Mouse (Mus musculus) hindbrain, embryonic 16.5 days (tissue): Measurements from ENCODE around the gene Gm11084. TPM values are rescaled to one million over a fixed set of nuclear protein-coding genes. Genes with fewer than 3 reads are reported as not detected.

Experiments used
- ATAC-seq: fragments of 200-750 bp; cut with Nextera tagmentation; 2 replicates; pipeline ENCODE4 v1.8.0; 2017; ENCODE audit warnings: moderate TSS enrichment, moderate library complexity
- H3K27ac ChIP-seq: fragments of 300-500 bp; sonication (generic); 2 replicates; pipeline ENCODE4 v1.5.1; 2014; ENCODE audit warnings: low read depth, mild to moderate bottlenecking, control low read depth, low read length, moderate library complexity
- H3K27me3 ChIP-seq: fragments of 300-500 bp; sonication (generic); replicated peaks from 2 replicates; pipeline ENCODE4 v1.6.1; 2014; ENCODE audit warnings: low read length; ENCODE audit not compliant: control insufficient read depth, insufficient read depth
- H3K36me3 ChIP-seq: fragments of 300-500 bp; sonication (generic); 2 replicates; pipeline ENCODE4 v1.6.1; 2014; ENCODE audit warnings: mild to moderate bottlenecking, low read length, moderate library complexity, mixed read lengths; ENCODE audit not compliant: control insufficient read depth, insufficient read depth
- H3K4me1 ChIP-seq: fragments of 300-500 bp; sonication (generic); 2 replicates; pipeline ENCODE4 v1.6.1; 2014; ENCODE audit warnings: low read depth, low read length; ENCODE audit not compliant: control insufficient read depth, insufficient read depth
- H3K4me2 ChIP-seq: fragments of 300-500 bp; sonication (generic); 2 replicates; pipeline ENCODE4 v1.6.1; 2014; ENCODE audit warnings: mild to moderate bottlenecking, low read length, control low read depth, moderate library complexity
- H3K4me3 ChIP-seq: fragments of 300-500 bp; sonication (generic); 2 replicates; pipeline ENCODE4 v1.5.1; 2014; ENCODE audit warnings: mild to moderate bottlenecking, low read length, control low read depth, moderate library complexity
- H3K9ac ChIP-seq: fragments of 300-500 bp; sonication (generic); 2 replicates; pipeline ENCODE4 v1.6.1; 2014; ENCODE audit warnings: low read depth, mild to moderate bottlenecking, control low read depth, low read length, moderate library complexity
- H3K9me3 ChIP-seq: fragments of 300-500 bp; sonication (generic); 2 replicates; pipeline ENCODE4 v1.6.1; 2014; ENCODE audit warnings: mild to moderate bottlenecking, low read length, moderate library complexity; ENCODE audit not compliant: control insufficient read depth
- WGBS: fragments of 180-500 bp; shearing (Covaris S2); extraction: QIAGEN DNeasy Blood & Tissue Kit; methylation state at CpG from one replicate; pipeline ENCODE4 v1.1.7; 2014; 5-methylcytosine and 5-hydroxymethylcytosine counted together
- polyA plus RNA-seq: library from polyadenylated mRNA; unstranded; fragments of >200 nt; fragmentation: Nextera tagmentation; extraction: Ambion mirVana; gene quantifications from 2 replicates; pipeline ENCODE4 v1.2.1, GENCODE M21; 2015

The Gm11084 gene
- polyA plus RNA-seq, 1 experiment from 2014 or later, result not detected

DNA sequence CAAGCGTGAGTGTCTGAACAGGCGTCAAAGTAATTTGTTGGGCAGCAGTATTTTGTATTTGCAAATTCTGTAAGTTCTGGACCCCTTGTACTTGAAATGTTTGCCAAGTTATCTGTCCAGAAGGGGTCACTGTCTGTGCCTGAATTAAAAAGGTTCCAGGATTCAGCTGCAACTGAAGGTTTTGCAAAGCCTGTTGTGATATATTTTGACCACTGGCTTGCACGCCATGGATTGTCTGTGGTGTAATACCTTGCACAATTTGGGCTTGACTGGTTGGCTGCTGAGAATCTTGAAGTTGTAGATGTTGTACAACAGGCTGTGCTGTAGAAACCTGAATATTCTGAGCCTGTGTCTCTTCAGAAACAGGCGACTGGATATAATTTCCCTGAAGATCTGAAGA is 16.2 kb downstream of the Gm11084 start:
- Histone ChIP-seq H3K36me3 (peaks cover 12% of the 10 kb centered on the region), H3K9ac (no peak overlapping the region), H3K4me3 (no peak overlapping the region), H3K27me3 (no peaks in the 10 kb centered on the region), H3K27ac (no peak overlapping the region), H3K4me1 (no peaks in the 10 kb centered on the region), H3K4me2 (no peak overlapping the region), H3K9me3 (no peaks in the 10 kb centered on the region)
- ATAC-seq, result no peak
- 93% methylated on average over 4 of the region's 4 CpGs for WGBS

DNA sequence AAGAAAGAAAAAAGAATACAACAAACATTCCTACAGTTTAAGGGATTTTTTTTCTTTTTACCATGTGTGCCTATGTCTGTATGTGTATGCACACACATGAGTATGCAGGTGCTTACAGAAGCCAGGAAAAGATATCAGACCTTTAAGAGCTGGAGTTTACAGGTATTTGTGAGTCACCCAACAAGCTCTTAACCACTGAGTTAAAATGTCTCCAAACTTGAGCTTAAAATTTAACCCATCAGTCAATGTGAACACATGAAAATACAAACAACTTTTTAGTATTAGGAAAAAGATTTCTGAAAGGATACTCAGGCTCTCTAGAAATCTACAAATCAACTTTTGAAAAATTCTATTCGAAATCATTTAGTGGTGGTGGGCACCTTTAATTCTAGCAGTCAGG is 18.0 kb downstream of the Gm11084 start:
- Histone ChIP-seq H3K4me1 (no peaks in the 10 kb centered on the region), H3K9me3 (no peaks in the 10 kb centered on the region), H3K27ac (no peak overlapping the region), H3K4me2 (no peak overlapping the region), H3K9ac (no peak overlapping the region), H3K27me3 (no peaks in the 10 kb centered on the region), H3K36me3 (peaks cover 12% of the 10 kb centered on the region), H3K4me3 (no peak overlapping the region)
- ATAC-seq, result no peak
- 98% methylated on average over 1 of the region's 1 CpGs for WGBS

DNA sequence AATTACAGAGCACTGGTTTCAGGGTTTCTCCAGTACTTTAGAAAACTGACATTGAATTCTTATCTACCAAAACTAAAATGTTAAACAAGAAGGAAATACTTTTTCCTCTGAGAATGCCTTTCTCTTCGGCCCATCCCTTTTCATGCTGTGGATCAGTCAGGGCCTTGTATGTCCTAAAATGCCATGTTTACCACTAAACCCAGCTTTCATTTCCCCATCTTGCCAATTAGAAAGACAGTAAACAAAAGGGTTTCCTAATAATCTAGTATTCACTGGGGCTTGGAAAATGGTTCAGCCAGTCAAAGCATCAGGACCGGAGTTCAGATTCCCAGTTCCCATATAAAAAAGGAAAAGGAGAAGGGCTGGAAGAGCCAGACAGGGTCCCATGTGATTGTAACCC is 21.1 kb downstream of the Gm11084 start:
- Histone ChIP-seq H3K4me2 (no peak overlapping the region), H3K27me3 (no peaks in the 10 kb centered on the region), H3K9ac (no peak overlapping the region), H3K4me3 (no peak overlapping the region), H3K4me1 (no peaks in the 10 kb centered on the region), H3K27ac (no peak overlapping the region), H3K9me3 (no peaks in the 10 kb centered on the region), H3K36me3 (peaks cover 7% of the 10 kb centered on the region)
- 81% methylated on average over 2 of the region's 2 CpGs for WGBS
- ATAC-seq, result no peak

DNA sequence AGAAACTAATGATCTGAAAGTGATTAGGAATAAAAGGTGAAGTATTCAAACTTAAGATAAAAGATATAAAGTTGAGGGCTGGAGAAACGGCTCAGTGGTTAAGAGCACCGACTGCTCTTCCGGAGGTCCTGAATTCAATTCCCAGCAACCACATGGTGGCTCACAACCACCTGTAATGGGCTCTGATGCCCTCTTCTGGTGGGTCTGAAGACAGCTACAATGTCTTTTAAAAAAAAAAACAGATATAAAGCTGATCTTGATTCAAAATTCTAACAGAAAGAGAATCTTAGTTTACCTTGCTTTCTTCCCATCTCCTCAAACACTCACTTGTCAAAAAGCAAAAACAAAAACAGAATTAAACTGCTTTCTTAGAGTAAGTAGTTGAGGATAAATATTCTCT is 30.1 kb downstream of the Gm11084 start:
- no peak overlapping the region for H3K4me3 ChIP-seq
- no peak overlapping the region for H3K27ac ChIP-seq
- no peak for ATAC-seq
- H3K4me1 ChIP-seq, result no peaks in the 10 kb centered on the region
- H3K4me2 ChIP-seq, result no peak overlapping the region
- no peaks in the 10 kb centered on the region for H3K27me3 ChIP-seq
- H3K9ac ChIP-seq, result no peak overlapping the region
- no peaks in the 10 kb centered on the region for H3K9me3 ChIP-seq
- WGBS, result 95% methylated on average over 3 of the region's 3 CpGs
- no peaks in the 10 kb centered on the region; the same call in 1 of the 2 replicates for H3K36me3 ChIP-seq

DNA sequence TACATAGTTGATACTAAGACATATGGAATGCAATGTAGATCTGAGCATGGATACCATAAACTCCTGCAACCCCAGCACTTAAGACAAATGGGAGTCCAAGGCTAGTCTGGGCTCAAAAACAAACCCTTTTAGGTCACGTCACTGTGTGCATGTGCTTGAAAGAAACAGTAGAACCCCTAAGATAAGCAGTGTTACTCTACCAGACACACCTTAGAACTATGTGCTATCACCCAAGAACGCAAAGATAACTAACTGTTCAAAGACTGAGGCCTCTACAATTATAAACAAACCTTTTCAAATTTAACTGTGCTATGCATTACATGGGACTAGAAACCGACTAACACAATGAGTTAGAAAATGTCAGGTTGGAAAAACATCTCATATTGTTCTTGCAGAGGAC is 33.5 kb downstream of the Gm11084 start:
- 96% methylated on average over 3 of the region's 3 CpGs for whole genome bisulfite sequencing
- Histone ChIP-seq H3K27me3 (no peaks in the 10 kb centered on the region), H3K36me3 (no peaks in the 10 kb centered on the region), H3K27ac (no peak overlapping the region), H3K4me1 (no peaks in the 10 kb centered on the region), H3K4me2 (no peak overlapping the region), H3K9me3 (no peaks in the 10 kb centered on the region), H3K4me3 (no peak overlapping the region), H3K9ac (no peak overlapping the region)
- no peak for ATAC-seq

DNA sequence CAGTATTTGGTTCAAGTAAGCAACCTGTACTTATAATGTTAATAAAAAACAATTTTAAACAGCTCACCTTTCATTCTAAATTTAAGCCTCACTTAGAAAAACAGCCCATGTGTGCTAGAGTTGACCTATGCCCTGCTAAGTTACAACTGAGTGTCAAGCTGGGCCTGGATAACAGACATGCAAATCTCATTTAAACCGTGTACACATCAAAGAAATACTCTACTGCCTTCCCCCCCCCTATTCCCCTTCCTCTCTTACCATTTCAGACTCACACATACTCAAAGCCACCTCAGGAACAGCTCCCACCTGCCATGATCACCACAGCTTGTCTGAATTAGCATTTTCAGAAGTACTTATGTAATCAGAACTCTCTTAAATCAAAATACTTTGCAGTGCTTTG is 50.6 kb downstream of the Gm11084 start:
- Histone ChIP-seq H3K27ac (no peak overlapping the region), H3K9me3 (no peaks in the 10 kb centered on the region), H3K36me3 (0 out of 2 replicates have a peak, but pooled peaks cover 2% of the 10 kb centered on the region), H3K27me3 (no peaks in the 10 kb centered on the region), H3K4me2 (no peak overlapping the region), H3K9ac (no peak overlapping the region), H3K4me1 (no peaks in the 10 kb centered on the region), H3K4me3 (no peak overlapping the region)
- no peak for ATAC-seq
- WGBS, result 19% methylated on average over 1 of the region's 1 CpGs

DNA sequence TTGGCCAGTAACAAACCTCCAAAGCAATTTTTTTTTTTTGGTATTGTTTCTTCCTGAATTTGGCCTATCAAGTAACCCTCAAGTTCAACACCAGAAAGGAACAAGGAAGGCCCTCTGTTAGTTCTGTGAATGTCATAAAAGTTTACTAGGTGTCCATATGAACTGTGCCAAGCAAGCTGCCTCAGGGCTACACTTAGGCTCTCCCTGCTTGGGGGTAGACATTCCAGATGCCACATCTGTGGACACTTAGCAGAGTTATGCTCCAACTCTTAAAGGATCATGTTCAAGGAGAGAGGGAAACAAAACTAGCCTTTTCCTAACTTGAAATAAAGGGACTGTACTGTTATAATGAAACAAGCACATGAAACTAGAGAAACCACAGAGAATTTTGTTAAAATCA is 54.3 kb downstream of the Gm11084 start:
- no peak overlapping the region for H3K4me2 ChIP-seq
- H3K9ac ChIP-seq, result no peak overlapping the region
- ATAC-seq, result no peak
- H3K9me3 ChIP-seq, result no peaks in the 10 kb centered on the region
- H3K27me3 ChIP-seq, result no peaks in the 10 kb centered on the region
- H3K4me1 ChIP-seq, result no peaks in the 10 kb centered on the region
- H3K27ac ChIP-seq, result no peak overlapping the region
- H3K36me3 ChIP-seq, result 0 out of 2 replicates have a peak, but pooled peaks cover 2% of the 10 kb centered on the region
- no peak overlapping the region for H3K4me3 ChIP-seq

DNA sequence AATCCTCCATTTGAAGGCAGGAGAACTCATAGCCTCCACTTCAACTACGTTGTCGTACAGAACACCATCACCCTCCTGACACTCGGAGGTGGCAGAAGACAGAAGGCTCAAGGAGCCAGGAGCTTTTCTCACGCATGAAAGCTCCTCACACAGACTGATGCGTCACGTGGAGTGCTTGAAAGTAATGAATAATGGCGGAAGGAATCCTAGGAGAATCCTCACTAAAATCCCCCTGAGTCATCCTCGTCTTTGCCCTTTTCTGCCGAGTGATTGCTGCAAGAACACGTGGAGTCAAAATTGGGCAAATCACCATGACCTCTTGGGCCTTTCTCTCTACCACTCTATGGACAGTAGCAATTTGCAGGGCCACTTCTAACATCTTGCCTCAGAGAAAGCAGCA is 61.5 kb downstream of the Gm11084 start:
- no peaks in the 10 kb centered on the region for H3K27me3 ChIP-seq
- no peak overlapping the region for H3K9ac ChIP-seq
- H3K4me2 ChIP-seq, result no peak overlapping the region
- WGBS, result 73% methylated on average over 10 of the region's 10 CpGs
- ATAC-seq, result no peak
- no peak overlapping the region for H3K27ac ChIP-seq
- no peaks in the 10 kb centered on the region for H3K9me3 ChIP-seq
- no peak overlapping the region for H3K4me3 ChIP-seq
- H3K36me3 ChIP-seq, result no peaks in the 10 kb centered on the region
- no peaks in the 10 kb centered on the region for H3K4me1 ChIP-seq
